Mouse (Mus musculus): Measurements from ENCODE around the gene Rab31. TPM values are rescaled to one million over a fixed set of nuclear protein-coding genes. Genes with fewer than 3 reads are reported as not detected.

The Rab31 gene
- polyA plus RNA-seq, 1 experiment from 2014 or later: 39.2 TPM

DNA sequence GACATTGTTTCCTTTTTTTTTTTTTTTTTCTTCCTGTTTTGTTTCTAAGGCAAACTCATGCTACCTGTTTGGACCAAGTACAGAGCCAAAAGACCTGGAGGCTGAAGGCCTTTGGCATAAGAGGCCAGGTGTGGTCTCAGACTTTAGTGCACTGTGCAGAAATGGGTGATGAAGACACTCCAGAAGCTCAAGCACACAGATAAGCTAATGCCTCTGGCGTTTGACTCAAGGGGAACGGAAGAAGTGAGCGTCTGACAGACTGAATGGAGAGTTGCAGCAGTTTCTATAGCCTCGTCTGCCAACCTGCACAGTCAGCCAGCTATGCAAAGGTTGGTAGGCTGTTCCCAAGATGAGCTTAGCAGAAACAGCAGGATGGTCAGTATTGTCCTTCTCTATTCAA is 116.9 kb downstream of the Rab31 start:
- H3K27me3 ChIP-seq (ENCODE audit: control insufficient read depth, insufficient read depth, low read length): no peaks in the 10 kb centered on the region
- WGBS: 84% methylated on average over 4 of the region's 4 CpGs
- no peaks in the 10 kb centered on the region for H3K36me3 ChIP-seq (ENCODE audit: control insufficient read depth, insufficient read depth, low read length)
- no peaks in the 10 kb centered on the region for H3K4me1 ChIP-seq (ENCODE audit: control insufficient read depth, insufficient read depth, low read length)
- H3K9ac ChIP-seq (replicated peaks; ENCODE audit: low read depth, low read length): no peak overlapping the region
- H3K27ac ChIP-seq (ENCODE audit: low read length): no peak overlapping the region
- no peak overlapping the region for H3K4me3 ChIP-seq (ENCODE audit: low read depth, low read length)
- no peak for ATAC-seq (ENCODE audit: insufficient number of reproducible peaks, insufficient read depth, low FRiP score, low read depth)
- H3K4me2 ChIP-seq (replicated peaks; ENCODE audit: low read depth, low read length): no peak overlapping the region
- no peaks in the 10 kb centered on the region for H3K9me3 ChIP-seq (ENCODE audit: control insufficient read depth, low read depth, low read length)

DNA sequence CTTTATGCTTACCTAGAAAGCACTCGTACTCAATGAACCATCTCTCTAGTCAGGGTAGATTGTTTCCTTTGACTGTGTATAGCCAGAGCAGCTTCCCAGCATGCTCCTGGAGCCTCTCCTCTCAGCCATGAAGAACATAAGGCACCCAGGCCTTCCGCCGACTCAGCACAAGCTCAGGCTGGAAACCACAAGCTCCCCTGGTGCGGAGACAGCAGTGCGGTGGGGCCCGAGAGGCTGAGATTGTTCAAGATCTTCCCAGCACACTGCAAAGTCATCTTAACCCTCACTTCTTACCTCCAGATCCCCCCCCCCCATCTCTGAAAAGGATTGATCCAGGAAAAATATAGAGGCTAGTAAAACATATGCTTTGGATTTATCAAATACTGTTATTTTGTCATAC is 122.0 kb downstream of the Rab31 start:
- Histone ChIP-seq H3K9ac (replicated peaks; ENCODE audit: low read depth, low read length) (no peak overlapping the region), H3K27ac (ENCODE audit: low read length) (no peak overlapping the region), H3K9me3 (ENCODE audit: control insufficient read depth, low read depth, low read length) (no peaks in the 10 kb centered on the region), H3K4me3 (ENCODE audit: low read depth, low read length) (no peak overlapping the region), H3K36me3 (ENCODE audit: control insufficient read depth, insufficient read depth, low read length) (no peaks in the 10 kb centered on the region), H3K4me1 (ENCODE audit: control insufficient read depth, insufficient read depth, low read length) (no peaks in the 10 kb centered on the region), H3K27me3 (ENCODE audit: control insufficient read depth, insufficient read depth, low read length) (no peaks in the 10 kb centered on the region), H3K4me2 (replicated peaks; ENCODE audit: low read depth, low read length) (no peak overlapping the region)
- ATAC-seq (ENCODE audit: insufficient number of reproducible peaks, insufficient read depth, low FRiP score, low read depth): no peak
- 88% methylated on average over 6 of the region's 6 CpGs for WGBS

DNA sequence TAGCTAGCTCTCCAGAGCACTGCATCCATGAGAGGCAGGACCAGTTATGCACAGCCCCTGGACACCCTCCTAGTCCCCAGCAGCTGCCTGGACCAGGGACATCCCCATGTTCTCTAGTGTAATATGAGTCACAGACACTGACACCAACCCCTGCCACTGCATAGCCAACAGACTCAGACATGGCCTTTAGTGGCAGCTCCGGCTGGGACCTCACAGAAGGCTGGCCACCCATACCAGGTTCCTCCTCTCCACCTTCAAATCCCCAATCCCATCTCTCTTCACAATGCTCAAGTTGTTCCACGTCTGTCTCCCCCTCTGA is 123.4 kb downstream of the Rab31 start:
- Histone ChIP-seq H3K4me1 (ENCODE audit: control insufficient read depth, insufficient read depth, low read length) (no peaks in the 10 kb centered on the region), H3K4me2 (replicated peaks; ENCODE audit: low read depth, low read length) (no peak overlapping the region), H3K9me3 (ENCODE audit: control insufficient read depth, low read depth, low read length) (no peaks in the 10 kb centered on the region), H3K4me3 (ENCODE audit: low read depth, low read length) (no peak overlapping the region), H3K36me3 (ENCODE audit: control insufficient read depth, insufficient read depth, low read length) (no peaks in the 10 kb centered on the region), H3K27ac (ENCODE audit: low read length) (no peak overlapping the region), H3K9ac (replicated peaks; ENCODE audit: low read depth, low read length) (no peak overlapping the region), H3K27me3 (ENCODE audit: control insufficient read depth, insufficient read depth, low read length) (no peaks in the 10 kb centered on the region)
- no peak for ATAC-seq (ENCODE audit: insufficient number of reproducible peaks, insufficient read depth, low FRiP score, low read depth)
- 90% methylated on average over 2 of the region's 2 CpGs for WGBS

DNA sequence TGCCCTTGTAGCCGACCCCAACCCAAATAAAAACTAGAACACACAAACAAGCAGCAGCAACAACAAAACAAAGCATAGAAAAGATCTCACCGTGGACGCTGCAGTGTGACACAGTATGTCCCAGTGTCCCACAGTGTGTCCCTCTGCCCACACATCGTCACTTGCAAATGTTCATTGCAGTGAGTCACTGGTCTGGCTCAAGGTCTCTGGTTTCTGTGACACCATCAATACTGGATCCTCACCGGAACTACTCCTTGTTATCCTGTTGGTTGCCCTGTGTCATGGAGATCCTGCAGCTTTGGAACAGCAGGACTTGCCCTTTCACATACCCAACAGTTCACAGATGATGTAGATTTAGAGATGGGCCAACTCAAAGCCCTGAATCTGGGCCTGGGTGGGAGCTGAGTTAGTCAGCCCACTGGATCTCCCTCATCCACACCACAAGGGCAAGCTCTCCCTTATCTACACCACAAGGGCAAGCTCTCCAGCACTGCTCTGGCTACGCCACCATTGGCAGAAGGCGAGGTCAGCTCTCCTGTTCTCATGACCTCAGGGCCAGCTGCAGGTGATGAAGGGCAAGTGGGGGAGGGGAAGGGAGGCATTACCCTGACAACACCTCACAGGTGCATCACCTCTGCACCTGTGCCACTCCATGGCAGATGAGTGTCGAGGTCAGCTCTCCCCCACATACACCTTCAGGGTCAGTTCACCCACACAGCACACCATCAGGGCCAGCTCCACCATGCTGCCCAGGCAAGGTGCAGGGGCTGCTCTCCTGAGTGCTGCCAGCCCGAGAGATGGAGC is 124.0 kb downstream of the Rab31 start:
- H3K36me3 ChIP-seq (ENCODE audit: control insufficient read depth, insufficient read depth, low read length): no peaks in the 10 kb centered on the region
- H3K27me3 ChIP-seq (ENCODE audit: control insufficient read depth, insufficient read depth, low read length): no peaks in the 10 kb centered on the region
- no peak overlapping the region for H3K9ac ChIP-seq (replicated peaks; ENCODE audit: low read depth, low read length)
- H3K4me1 ChIP-seq (ENCODE audit: control insufficient read depth, insufficient read depth, low read length): no peaks in the 10 kb centered on the region
- H3K9me3 ChIP-seq (ENCODE audit: control insufficient read depth, low read depth, low read length): no peaks in the 10 kb centered on the region
- ATAC-seq (ENCODE audit: insufficient number of reproducible peaks, insufficient read depth, low FRiP score, low read depth): no peak
- H3K27ac ChIP-seq (ENCODE audit: low read length): no peak overlapping the region
- H3K4me2 ChIP-seq (replicated peaks; ENCODE audit: low read depth, low read length): no peak overlapping the region
- WGBS: 81% methylated on average over 9 of the region's 9 CpGs
- no peak overlapping the region for H3K4me3 ChIP-seq (ENCODE audit: low read depth, low read length)

DNA sequence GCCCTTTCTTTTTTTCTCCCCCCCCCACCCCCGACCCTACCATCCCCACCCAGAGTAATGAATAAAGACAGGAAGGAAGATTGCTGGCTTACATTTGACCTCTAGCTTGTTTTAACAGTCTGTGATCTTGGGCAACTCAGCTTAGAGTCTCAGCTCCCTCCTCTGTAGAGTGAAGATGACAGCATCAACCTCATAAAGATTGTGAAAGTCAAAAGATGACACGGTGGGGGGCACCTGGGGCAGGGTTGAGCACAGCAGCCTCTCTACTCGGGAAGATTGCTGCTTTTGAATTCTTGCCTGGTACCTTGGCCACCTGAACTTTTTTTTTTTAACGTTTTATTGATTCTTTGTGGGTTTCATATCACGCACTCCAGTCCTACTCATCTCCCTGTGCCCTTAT is 124.6 kb downstream of the Rab31 start:
- H3K4me1 ChIP-seq (ENCODE audit: control insufficient read depth, insufficient read depth, low read length): 0 out of 2 replicates have a peak, but pooled peaks cover 4% of the 10 kb centered on the region
- no peak overlapping the region for H3K4me2 ChIP-seq (replicated peaks; ENCODE audit: low read depth, low read length)
- 61% methylated on average over 5 of the region's 5 CpGs for WGBS
- no peak overlapping the region for H3K9ac ChIP-seq (replicated peaks; ENCODE audit: low read depth, low read length)
- H3K27me3 ChIP-seq (ENCODE audit: control insufficient read depth, insufficient read depth, low read length): no peaks in the 10 kb centered on the region
- no peak overlapping the region for H3K4me3 ChIP-seq (ENCODE audit: low read depth, low read length)
- no peaks in the 10 kb centered on the region for H3K9me3 ChIP-seq (ENCODE audit: control insufficient read depth, low read depth, low read length)
- H3K27ac ChIP-seq (ENCODE audit: low read length): no peak overlapping the region
- no peaks in the 10 kb centered on the region for H3K36me3 ChIP-seq (ENCODE audit: control insufficient read depth, insufficient read depth, low read length)
- ATAC-seq (ENCODE audit: insufficient number of reproducible peaks, insufficient read depth, low FRiP score, low read depth): no peak

DNA sequence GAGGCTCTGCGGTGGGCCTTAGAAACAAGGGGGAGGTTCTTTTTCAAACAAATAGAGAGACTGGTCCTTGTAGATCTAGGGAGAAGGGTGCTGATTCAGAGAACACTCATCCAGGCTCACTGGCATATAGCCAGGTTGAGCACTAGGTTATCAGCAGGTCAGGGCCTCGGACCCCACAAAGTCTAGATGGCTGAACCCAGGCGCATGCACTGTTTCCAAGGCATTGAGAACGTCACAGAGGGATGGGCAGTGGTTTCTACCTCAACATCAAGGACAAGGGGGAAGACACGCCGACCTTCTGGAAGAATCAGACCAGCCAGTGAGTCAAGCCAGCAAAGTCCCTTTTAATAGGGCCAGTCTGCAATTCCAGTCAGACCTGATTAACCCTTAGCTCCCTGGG is 125.3 kb downstream of the Rab31 start:
- Histone ChIP-seq H3K36me3 (ENCODE audit: control insufficient read depth, insufficient read depth, low read length) (no peaks in the 10 kb centered on the region), H3K4me3 (ENCODE audit: low read depth, low read length) (no peak overlapping the region), H3K9ac (replicated peaks; ENCODE audit: low read depth, low read length) (no peak overlapping the region), H3K9me3 (ENCODE audit: control insufficient read depth, low read depth, low read length) (no peaks in the 10 kb centered on the region), H3K4me1 (ENCODE audit: control insufficient read depth, insufficient read depth, low read length) (peaks cover 9% of the 10 kb centered on the region; the same call in 1 of the 2 replicates), H3K4me2 (replicated peaks; ENCODE audit: low read depth, low read length) (no peak overlapping the region), H3K27me3 (ENCODE audit: control insufficient read depth, insufficient read depth, low read length) (no peaks in the 10 kb centered on the region), H3K27ac (ENCODE audit: low read length) (no peak overlapping the region)
- 73% methylated on average over 6 of the region's 6 CpGs for WGBS
- no peak for ATAC-seq (ENCODE audit: insufficient number of reproducible peaks, insufficient read depth, low FRiP score, low read depth)

DNA sequence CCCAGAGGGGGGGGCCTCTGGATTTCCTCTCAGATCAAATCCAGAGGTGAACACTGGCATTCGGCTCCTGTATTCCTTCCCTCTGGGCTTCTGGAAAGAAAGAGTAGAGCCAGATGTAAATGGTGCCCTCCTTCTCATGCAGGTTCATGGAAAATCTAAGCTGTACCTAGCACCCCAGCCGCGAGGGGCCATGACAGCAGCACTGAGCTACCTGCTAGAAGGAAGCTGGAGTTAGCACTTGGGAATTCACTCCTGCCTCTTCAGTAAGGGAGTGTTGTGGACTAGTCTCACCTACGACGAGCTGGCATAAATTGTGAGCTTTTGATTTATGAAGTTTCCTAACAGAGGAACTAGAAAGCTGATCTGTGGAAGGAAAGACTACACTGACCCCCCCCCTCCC is 129.0 kb downstream of the Rab31 start:
- Histone ChIP-seq H3K27ac (ENCODE audit: low read length) (peak overlapping the region; percentile 68; the same call in 1 of the 2 replicates), H3K4me1 (ENCODE audit: control insufficient read depth, insufficient read depth, low read length) (peaks cover 9% of the 10 kb centered on the region; the same call in 1 of the 2 replicates), H3K36me3 (ENCODE audit: control insufficient read depth, insufficient read depth, low read length) (no peaks in the 10 kb centered on the region), H3K4me3 (ENCODE audit: low read depth, low read length) (no peak overlapping the region), H3K9ac (replicated peaks; ENCODE audit: low read depth, low read length) (no peak overlapping the region), H3K9me3 (ENCODE audit: control insufficient read depth, low read depth, low read length) (no peaks in the 10 kb centered on the region), H3K4me2 (replicated peaks; ENCODE audit: low read depth, low read length) (no peak overlapping the region), H3K27me3 (ENCODE audit: control insufficient read depth, insufficient read depth, low read length) (no peaks in the 10 kb centered on the region)
- ATAC-seq (ENCODE audit: insufficient number of reproducible peaks, insufficient read depth, low FRiP score, low read depth): no peak
- WGBS: 56% methylated on average over 5 of the region's 5 CpGs

DNA sequence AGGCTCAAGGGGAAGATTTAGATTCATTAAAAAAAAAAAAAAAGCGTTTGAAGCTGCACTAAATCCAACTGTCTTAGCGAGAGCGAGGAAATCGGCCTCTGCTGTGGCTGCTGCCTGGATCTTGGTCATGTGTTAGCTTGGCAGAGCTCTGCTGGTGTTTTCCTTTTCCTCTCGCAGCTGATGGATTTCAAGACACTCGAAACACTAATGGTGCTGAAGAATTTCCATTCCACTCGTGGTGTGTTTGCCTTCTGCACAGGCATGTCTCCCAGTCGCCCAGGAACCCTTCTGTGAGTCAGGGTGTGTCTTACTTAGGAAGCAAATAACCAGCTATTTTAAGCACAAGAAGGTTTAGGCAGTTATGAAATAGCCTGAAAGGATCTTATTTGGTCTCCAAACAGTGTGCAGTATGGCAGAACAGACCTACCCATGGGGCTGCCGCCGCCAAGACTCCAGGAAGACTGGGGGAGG is 129.5 kb downstream of the Rab31 start:
- H3K4me1 ChIP-seq (ENCODE audit: control insufficient read depth, insufficient read depth, low read length): peaks cover 9% of the 10 kb centered on the region; the same call in 1 of the 2 replicates
- peak overlapping the region; percentile 68; the same call in 1 of the 2 replicates for H3K27ac ChIP-seq (ENCODE audit: low read length)
- H3K4me3 ChIP-seq (ENCODE audit: low read depth, low read length): no peak overlapping the region
- 28% methylated on average over 10 of the region's 10 CpGs for WGBS
- 0 out of 2 replicates have a peak overlapping the region, but pooled peaks have one; percentile 2 for H3K4me2 ChIP-seq (replicated peaks; ENCODE audit: low read depth, low read length)
- no peak overlapping the region for H3K9ac ChIP-seq (replicated peaks; ENCODE audit: low read depth, low read length)
- peak; percentile 66; the same call in 1 of the 2 replicates for ATAC-seq (ENCODE audit: insufficient number of reproducible peaks, insufficient read depth, low FRiP score, low read depth)
- H3K9me3 ChIP-seq (ENCODE audit: control insufficient read depth, low read depth, low read length): no peaks in the 10 kb centered on the region
- H3K27me3 ChIP-seq (ENCODE audit: control insufficient read depth, insufficient read depth, low read length): no peaks in the 10 kb centered on the region
- no peaks in the 10 kb centered on the region for H3K36me3 ChIP-seq (ENCODE audit: control insufficient read depth, insufficient read depth, low read length)

Measured in stomach, embryonic 14.5 days (tissue).